Mouse (Mus musculus) frontal cortex, postnatal 10 days (tissue): ENCODE measurements around the gene Gm12830.

ENCODE experiments used
- DNase-seq, 2 experiments: peaks; one replicate each; pipeline ENCODE4 v3.0.0; 2022; ENCODE audit warnings: low spot score in 2 of 2, mixed read lengths in 1 of 2

Gene Gm12830

DNA sequence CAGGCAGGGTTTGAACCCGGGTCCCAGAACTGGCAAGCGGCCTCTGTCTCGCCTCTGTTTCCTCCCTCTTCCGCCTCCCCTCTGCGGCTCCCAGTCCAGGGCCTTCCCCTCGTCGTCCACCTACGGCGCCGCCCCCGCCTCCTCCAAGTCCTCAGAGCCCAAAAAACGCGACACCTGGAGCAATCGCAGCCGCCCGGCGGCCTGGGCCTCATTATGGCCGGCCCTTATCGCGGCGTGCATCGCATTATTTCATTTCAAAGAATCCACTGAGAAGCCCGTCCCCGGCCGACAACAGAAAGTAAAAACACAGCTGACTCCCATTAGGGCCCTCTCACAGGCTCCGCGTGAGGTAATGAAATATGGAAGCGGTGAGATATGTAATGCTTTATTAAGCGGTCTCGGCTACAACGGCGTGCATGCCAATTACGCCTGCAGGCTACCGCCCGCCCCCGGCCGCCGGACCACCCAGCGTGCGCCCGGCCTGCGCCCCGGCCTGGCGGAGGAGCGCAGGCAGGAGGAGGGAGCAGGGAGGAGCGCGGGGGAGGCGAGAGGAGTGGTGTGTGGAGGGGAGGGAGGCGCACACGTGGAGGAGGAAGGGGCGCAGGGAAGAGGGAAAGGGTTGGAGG lies at the start of gene Gm12830:
Gene Gm12830 (plus strand): TSS at position 156 of the 626 bp plus-strand sequence.
- DNase-seq = peak; percentile 26 to 41

DNA sequence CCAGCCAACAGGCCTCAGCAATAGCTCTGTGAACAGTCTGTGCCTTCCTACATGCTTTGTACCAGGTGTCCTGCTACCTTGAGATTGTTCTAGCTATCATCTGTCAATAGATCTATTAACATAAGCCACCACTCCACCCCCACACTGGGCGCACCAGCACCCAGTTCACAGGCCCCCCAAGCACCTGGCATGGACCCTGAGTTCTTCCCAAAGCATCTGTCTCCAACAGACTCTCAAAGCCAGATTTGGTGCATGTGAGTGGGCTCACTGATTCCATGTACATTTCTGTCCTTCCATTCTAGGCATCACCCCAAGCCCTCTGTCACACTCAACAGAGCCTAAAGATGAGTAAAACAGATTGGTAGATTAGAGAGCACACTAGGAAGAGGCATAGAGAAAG lies 48.2 kb upstream of the Gm12830 start:
- DNase-seq = no peak

DNA sequence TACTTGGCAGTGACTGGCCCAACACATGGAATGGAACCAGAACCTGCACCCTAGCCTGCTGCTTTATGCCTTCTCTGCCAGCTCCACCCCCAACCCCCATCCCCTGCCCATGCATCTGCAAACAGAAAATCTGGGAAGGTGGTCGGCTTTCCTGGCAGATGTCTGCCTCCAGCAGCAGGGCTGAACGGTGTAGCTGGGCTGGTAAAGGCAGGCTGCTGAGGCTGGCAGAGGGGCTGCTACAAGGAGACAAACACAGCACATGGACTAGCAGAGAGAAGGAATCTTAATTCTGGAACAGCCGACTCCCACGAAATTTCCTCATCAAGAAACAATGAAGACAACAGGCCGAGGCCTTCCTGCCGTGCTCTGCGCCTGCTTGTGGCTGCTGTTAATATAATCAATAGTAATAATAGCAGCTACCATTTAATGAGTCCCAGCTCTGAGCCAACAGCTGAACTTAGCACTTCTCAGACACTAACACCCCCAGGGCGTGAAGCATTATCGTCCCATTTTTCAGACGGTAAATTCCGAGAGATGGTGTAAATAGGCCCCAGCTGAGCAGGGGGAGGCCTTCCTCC lies 43.8 kb upstream of the Gm12830 start:
- DNase-seq = no peak

DNA sequence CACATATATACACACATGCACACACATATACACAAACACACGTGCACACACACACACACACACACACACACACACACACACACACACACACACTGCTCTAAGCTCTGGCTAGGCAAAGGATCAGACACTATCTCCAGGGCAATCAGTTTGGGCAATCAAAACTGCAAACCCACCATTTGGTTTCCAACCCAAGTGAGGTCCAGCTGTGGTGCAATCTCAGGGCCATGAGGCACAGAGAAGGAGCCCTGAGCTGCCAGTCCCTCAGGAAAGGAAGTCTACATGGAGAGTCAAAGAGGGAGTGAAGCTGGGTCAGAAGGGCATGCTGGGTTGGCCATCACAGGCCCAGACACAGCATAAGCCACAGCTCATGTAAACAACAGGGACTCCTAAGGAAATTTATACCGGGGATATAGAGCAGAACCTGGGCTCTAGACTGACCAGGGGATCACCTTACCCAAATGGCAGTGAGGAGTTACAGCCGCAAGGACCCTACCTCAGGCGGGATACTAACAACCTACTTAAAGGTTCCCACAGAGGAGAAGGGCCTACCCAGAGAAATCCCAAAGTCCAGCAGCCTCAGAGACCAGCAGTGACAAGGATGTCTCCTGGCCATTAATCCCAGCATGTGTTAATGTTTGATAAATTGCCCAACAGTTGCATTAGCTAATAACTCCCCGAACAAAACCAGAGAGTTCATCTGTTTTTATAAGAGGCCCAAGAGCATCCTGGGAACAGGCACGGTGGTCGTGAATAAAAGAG lies 42.6 kb upstream of the Gm12830 start:
- no peak for DNase-seq

DNA sequence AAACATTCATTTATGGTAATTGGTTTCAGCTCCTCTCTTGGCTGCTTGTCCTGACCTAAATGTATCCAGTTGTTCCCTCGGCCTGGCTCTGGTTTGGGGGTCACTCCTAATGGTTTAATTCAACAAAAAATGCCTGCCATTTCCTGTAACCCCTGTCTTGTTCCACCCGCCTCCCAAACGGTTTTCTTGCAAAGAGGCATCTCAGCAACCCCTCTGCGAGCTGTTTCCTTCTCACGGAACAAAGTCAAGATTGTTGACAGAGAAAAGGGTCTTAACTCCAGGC lies 42.1 kb upstream of the Gm12830 start:
- DNase-seq = no peak

DNA sequence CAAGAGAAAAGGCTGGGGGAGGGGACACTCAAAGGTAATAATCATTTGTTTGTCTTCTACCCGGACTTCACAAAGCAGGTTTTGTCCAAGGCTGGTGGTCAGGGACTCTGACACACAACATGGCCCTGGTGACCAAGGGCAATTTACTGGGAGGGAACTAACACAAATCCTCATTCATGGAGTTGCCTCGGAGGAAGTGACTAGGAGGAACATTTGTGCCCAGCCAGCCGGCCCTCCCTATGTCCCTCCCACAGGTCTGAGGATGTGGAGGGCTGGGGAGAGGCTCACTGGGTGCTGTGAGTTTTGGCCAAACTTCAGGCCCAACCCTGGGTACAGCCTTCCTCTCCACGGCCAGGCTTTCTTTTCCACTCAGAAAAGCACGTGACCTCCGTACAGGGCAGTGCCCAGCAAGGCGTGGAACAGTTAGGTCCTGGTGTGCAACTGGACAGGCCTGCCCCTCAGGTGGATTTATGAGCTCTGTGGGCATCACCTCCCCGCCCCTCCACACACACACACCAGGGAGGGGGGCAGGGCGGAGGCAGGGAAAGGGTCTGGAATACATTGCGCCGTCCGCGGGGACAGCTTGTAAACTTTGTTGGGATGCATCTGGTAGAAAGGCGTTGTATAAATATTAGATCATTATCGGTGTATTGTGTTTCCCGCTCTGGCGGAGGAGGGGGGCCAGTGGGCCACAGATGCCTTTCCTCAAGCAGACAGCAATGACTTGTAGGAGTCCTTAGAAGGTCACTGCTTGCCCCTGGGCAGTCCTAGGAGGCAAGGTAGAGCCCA lies 41.6 kb upstream of the Gm12830 start:
- no peak for DNase-seq

DNA sequence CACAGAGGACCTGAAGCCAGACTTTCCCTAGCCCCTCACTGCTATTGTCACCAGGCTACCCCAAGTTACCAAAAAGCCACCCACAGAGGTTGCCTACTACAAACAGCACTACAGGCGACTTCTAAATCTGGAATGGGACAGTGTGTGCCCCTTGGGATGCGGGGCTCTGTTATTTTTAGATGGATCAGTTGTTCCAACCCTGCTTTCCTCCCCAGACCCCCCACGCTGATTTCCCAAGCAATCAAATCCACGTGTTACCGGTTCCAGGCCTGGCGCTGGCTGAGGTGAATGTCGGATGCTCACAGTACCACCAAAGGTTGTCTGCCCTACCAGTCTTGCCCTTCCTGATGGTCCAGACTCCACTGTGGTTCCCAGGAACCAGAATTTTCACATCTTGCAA lies 38.7 kb upstream of the Gm12830 start:
- no peak for DNase-seq

DNA sequence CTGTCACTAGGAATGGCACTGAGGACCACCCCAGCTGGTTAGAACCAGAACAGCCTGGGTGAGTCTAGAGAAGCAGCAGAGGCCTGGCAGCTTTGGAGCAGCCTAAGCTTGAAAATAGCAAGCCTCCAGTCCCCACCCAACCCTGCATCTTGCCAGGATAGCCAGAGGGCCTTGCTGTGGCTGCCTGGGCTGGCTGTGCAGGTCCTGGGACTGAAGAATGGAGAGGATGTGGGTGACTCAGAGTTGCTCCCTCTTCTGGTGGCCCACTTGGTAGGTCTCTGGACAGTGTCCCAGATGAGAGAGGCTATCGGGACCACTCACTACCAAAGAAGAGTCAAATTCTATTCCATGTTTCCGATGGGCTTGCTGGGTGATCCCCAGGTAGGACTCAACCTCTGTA lies 36.8 kb upstream of the Gm12830 start:
- DNase-seq = no peak

DNA sequence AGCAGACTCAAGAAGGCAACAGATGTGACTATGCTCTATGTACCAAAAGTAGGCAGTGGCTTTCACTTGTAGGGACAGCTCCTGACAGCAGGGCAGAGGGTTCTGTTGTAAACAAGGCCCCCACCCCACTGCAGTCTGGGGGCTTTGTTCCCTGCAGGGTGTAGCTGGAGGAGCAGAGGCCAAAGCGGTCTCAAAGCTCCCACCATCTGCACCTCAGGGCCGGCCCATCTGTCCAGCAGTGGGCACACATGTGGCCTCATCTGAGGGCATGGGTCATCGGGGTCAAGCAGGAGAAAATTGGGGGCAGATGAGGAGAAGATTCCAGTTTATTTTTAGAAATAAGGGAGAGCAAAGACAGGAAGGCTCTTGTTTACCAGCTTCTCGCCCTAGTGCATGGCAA lies 32.7 kb upstream of the Gm12830 start:
- DNase-seq = no peak

DNA sequence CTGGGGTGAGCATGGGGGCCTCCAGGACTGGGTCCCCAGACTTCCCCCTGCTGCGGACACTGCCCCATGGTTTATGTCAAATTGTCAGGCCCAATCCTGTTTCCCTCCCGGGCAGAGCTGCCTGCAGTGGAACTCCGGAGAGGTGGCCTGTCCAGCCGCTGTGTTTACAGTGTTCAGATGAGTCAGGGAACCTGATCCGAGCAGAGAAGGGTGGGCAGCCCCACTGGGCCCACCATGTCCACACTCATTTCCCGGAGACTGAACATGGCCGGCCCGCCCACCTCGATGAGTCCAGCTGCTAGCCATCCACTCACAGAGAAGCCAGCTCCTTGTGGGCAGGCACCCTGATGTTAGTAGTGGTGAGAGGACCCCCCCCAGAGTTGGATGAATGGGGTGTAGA lies 29.9 kb upstream of the Gm12830 start:
- DNase-seq = no peak

DNA sequence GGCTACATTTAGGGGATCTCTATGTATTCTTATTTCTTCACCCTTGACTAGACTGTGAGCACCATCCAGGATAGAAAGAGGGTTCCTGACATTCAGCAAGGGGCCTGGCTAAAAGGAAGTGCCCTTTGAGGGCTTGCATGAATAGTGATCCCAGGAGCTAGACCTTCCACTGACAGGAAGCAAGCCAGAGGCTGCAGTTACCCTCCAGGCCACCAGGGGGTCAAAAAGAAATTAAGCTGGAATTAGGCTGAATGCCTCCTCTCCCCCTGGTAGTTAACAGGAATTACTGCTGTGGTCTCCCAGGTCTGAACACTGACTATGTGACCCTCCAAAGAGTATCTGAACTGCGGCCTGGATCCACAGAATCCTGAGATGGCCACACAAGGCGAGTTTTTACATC lies 27.7 kb upstream of the Gm12830 start:
- no peak for DNase-seq

DNA sequence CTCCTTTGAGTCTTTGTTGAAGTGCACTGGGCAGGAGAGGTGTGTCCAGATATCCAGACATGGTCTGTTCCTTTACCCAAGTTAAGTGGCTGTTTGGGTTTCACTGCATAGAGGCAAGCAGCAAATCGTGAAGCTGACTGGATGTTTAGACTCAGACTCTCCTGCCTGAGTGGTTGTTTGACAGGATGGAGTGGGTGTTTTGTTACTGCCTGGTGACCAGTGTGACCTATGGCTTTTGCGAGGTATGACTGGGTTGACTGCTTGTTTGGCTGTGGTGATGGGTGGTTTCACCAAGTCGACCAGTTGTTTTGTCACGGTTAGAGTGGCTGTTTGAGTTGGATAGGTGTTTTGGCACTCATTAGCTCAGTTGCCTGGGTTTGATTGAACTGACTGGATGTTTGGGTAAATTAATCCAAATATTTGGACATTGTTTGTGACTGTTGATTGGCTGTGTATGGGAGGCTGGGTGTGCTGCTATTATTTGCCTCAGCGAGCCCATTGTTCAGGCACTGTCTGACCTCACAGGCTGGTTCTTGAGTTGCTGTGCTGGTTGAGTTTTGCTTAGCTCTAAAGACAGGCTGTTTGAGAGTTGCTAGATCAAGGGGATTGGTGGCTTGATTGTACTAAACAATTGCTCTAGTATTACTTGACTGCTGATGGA lies 24.1 kb upstream of the Gm12830 start:
- DNase-seq = no peak

DNA sequence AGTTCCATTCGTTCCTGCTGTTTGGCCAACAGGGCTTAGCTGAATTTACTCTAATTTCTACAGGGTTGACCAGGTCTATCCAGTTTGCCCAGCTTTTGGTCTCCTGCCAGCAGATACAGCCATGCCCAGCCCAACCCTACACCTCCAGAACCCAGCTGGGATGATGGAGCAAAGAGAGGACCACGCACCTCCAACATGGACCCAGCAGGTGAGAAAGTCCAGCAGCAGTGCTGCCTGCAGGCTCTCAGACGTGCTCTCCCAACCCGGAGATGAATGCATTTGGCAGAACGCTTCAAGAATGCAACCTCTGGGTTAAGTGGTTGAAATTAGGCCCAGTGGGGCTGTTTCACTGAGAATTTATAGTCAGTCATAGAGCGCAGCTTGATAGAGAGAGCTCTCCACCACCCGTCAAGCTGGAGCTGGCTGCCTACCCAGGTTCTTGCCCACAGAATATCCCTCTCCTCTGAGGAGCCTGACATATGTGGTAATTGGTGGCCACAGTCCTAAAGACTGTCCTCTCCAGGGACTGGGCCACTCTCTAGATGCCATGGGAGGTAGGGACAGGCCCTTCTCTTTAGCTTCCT lies 23.4 kb upstream of the Gm12830 start:
- no peak for DNase-seq

DNA sequence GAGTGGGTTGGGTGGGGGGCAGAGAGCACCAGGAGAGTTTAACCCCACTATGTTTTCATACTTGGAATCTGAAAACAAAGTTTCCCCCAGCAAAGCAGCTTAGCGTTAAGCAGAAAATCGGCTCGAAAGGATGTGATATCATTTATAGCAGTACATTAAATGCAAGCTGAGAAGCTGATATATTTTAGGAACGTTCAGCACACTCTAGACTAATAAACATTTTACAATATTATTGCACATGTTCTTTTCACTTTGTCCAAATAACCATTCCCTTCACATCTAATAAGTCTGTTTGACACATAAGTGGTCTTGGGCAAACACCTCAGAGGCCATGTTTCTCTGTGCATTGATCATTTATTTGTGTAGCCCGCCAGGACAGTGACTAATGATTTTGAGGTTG lies 17.4 kb upstream of the Gm12830 start:
- no peak for DNase-seq

DNA sequence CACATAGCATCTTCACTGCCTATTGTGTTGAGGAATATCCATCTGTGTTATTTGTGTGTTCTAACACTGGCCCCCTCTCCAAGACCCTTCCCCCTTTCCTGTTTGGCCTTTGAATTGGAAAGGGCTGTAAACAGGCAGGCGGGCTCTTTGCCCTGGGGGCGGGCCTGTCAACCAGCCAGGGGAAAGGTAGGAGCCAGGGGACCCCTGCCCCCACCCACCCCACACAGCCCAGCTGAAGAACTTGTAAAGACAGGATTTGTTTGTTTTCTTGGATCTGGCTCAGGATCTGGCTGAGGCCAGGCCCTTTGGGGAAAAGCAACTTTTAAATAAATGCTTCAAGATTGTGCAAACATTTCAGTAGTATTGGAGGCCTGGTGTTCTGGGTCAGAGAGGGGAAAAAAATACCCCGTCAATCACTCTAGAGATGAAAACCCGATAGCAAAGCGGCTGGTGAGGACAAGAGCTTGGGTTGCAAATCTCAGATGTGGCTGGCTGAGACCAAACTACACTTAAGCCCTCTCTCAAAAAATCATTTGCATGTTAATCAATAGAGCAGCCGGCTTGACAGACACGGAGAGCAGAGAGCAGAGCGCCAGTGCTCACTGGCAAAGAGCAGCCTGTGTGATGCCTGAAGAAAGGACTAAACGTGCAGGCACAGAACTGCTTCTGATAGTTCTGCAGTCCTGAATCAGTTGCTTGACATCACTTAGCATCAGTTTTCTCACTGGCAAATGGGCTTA lies 2.4 kb upstream of the Gm12830 start:
- DNase-seq = no peak

DNA sequence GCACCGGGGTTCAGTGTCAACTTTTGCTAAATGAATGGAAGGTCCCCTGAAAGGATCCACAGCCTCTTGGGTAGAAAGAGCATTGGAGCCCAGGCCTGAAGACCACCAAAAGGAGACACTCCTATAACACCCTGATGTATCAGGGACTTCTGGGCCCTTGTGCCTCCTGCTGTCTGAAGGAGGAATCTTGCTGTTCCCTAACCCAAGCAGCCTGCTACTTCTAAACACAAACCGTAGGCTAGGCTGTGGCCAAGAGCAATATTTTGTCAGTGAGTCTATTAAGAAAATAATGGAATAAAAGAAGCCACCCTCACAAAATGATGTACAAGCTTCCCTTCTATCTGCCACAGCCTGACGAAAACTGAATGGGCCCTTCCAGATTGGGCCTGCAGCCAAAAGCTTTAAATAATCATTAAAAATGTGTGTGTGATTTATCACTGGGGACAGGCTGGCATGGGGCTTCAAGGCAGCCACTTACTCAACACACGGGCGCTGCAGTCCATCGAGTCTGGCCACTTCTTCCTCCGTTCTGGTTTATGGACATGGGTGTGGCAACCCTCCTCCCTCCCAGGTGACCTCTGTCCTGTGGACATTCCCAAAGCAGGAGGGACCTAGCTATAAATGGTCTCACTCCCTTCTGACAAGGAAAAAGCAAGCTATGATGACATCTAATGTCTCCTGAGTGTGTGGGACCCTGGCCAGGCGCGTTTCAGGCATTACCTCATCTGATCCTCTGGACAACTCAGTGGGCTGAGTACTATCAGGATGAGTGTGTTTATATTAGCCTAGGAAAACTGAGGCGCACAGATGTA lies 13.5 kb downstream of the Gm12830 start:
- DNase-seq = no peak

DNA sequence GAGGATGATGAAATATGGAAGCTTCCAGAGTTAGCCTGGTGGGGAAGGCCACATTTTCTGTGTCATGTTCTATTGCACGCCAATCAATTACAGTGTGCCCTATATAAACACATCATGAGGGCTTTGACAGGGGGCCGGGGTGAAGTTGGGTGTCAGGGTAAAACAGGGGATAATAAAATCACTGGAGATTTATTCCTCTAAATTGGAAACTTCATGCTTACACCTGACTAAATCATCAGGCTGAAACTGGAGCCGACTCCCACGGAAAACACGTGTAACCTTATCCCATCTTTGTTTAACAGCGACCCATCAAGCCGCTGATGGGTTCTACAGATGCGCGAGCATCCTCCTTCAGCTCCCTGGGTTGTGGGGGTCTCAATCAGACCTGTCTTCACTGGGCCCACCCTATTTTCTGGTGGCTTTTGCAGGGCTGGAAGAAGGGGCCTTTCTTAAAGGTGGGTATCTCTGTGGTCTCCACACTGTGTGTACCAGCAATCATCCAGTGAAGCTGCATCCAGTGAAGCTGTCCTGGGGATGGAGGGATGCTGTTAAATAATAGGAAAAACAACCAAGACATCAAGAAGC lies 19.9 kb downstream of the Gm12830 start:
- DNase-seq = no peak

DNA sequence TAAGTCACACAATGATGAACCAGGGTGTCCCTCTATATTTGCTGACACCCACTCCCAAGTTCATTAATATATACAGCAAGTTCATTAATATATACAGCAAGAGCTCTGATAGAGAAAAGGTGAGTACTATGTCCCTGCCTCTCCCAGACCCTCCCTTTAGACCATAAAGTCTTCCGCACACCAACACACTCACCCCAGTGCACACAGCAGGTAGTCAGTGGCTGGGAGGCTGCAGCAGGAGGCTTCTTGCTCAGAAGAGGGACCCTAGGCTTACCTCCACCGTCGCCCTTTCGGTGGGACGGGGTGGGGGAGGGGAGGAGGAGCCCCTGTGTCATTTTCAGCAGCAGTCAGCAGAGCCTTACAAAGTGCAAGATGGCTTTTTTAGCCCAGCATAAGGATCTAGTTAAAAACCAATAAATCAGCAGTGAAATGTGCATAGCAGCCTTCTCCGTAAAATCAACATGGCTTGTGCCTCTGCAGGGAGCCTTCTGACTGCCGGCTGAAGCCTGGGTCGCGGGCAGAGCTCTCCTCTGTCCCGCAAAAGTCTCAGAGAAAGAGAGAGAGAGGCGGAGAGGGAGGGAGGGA lies 20.9 kb downstream of the Gm12830 start:
- no peak for DNase-seq

DNA sequence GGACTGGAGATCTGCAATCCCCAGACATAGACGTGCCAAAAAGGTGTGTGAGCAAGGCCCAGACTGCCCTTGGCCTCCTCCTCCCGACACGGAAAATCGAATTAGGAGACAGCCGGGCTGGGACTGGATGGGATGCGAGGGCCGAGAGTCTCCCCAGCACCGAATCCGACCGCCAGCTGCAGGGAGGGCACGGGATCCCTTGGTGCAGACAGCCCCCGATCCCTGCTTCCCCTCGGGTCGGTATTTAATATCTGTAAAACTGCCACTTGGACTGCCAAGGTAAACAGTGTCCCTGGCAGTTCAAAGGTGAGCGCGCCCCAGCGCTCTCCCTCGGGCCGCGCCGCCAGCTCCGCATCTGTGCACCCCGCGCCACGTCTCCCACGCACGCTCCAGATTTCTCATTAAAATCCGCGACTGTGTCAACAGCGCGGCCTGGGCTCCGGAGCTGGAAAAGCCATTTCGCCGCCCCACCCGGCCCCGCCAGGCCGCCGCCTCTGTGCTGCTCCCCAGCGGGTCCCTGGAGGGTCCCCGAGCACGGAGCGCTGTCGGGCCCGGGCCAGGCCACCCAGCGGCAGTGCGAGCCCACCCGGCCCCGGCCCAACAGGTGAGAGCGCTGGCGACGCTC lies 21.7 kb downstream of the Gm12830 start:
- no peak for DNase-seq
